Mouse (Mus musculus): ENCODE measurements around the gene Nmd3.

DNA sequence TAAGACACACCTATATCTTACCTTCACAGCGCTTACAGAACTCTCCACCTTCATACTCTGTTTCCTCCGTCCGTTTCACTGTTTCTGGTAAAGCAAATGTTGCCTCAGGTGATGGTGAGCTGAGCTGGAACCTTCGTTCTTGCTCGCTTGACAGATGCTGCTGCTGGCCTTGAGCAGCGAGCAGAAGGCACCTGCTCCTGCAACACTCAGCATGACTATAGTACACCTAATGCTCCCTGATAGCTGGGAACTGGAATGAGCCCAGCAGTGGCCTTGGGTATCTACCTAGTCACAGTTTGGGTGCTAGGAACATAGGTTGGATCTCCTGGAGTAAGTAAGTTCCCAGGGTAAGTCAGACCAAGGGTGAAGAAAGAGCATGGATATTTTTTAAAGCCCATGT is 38.3 kb downstream of the Nmd3 start:
- TF ChIP-seq CTCF (IDR thresholded peaks at IDR 0.05) (no peak), EP300 (IDR thresholded peaks at IDR 0.05; ENCODE audit: insufficient read depth, low read depth, low read length) (no peak), POLR2A (IDR thresholded peaks at IDR 0.05; ENCODE audit: insufficient read depth, low read depth, low read length) (no peak)
